Mouse (Mus musculus): Measurements from ENCODE around the gene Tnfrsf21. TPM values are rescaled to one million over a fixed set of nuclear protein-coding genes. Genes with fewer than 3 reads are reported as not detected.

The Tnfrsf21 gene
- polyA plus RNA-seq, 1 experiment: 17.9 TPM

DNA sequence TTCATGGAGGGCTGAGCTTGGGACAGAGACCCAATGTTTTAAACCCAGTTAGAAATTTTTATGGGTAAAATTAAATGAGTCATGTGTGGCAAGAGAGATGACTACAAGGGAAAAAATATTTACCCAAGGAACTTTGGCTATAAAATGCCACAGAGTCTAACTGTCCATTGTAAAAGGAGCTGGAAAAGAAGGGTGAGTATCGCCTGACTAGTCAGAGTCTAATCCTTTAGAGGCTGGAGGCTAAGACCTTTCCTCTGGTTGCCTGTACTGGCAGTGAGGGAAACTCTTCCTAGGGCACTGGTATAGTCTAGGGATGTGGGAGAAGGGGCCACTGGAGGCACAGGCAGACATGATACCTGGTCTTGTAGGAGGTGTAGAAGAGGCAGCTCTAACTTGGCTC is 36.4 kb downstream of the Tnfrsf21 start:
- no peaks in the 10 kb centered on the region for H3K36me3 ChIP-seq (ENCODE audit: control insufficient read depth, insufficient read depth, low read length)
- WGBS: 100% methylated on average over 1 of the region's 1 CpGs
- H3K27ac ChIP-seq (ENCODE audit: control insufficient read depth, insufficient read depth, low read length): no peak overlapping the region
- TF ChIP-seq POLR2A (IDR thresholded peaks at IDR 0.05; ENCODE audit: control insufficient read depth, extremely low read depth, insufficient read depth, low read length, poor library complexity) (no peak), CTCF (IDR thresholded peaks at IDR 0.05; ENCODE audit: borderline replicate concordance, control insufficient read depth, extremely low read depth, insufficient read depth, low read length, poor library complexity) (no peak)
- H3K4me3 ChIP-seq (ENCODE audit: control insufficient read depth, insufficient read depth, low read length): no peak overlapping the region
- DNase-seq: no peak
- H3K27me3 ChIP-seq (ENCODE audit: control insufficient read depth, insufficient read depth, low read length): no peaks in the 10 kb centered on the region
- H3K4me1 ChIP-seq (replicated peaks; ENCODE audit: control insufficient read depth, insufficient read depth, low read length): no peaks in the 10 kb centered on the region

DNA sequence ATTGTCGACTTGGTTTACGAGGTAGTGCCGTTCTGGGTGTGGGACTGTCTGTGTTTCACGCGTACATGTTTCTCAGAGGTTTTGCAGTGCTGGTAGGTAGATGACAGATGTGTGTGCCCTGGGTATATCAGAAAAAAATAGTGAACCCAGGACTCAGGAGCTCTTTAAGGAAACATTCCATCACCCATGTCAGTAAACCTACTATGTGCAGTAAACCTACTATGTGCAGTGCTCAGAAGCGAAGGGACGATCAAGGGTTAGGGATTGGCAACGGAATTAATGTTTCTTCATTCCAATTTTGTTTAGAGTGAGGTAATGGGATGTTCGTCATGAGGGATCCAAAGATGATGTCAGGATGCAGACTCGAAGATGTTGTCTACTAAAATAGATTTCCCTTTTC is 37.6 kb downstream of the Tnfrsf21 start:
- 95% methylated on average over 10 of the region's 10 CpGs for WGBS
- H3K27me3 ChIP-seq (ENCODE audit: control insufficient read depth, insufficient read depth, low read length): no peaks in the 10 kb centered on the region
- DNase-seq: no peak
- H3K4me3 ChIP-seq (ENCODE audit: control insufficient read depth, insufficient read depth, low read length): no peak overlapping the region
- H3K4me1 ChIP-seq (replicated peaks; ENCODE audit: control insufficient read depth, insufficient read depth, low read length): peaks cover 2% of the 10 kb centered on the region; the same call in 1 of the 2 replicates
- no peak for TF ChIP-seq POLR2A (IDR thresholded peaks at IDR 0.05; ENCODE audit: control insufficient read depth, extremely low read depth, insufficient read depth, low read length, poor library complexity)
- no peak for TF ChIP-seq CTCF (IDR thresholded peaks at IDR 0.05; ENCODE audit: borderline replicate concordance, control insufficient read depth, extremely low read depth, insufficient read depth, low read length, poor library complexity)
- H3K36me3 ChIP-seq (ENCODE audit: control insufficient read depth, insufficient read depth, low read length): no peaks in the 10 kb centered on the region
- no peak overlapping the region for H3K27ac ChIP-seq (ENCODE audit: control insufficient read depth, insufficient read depth, low read length)

DNA sequence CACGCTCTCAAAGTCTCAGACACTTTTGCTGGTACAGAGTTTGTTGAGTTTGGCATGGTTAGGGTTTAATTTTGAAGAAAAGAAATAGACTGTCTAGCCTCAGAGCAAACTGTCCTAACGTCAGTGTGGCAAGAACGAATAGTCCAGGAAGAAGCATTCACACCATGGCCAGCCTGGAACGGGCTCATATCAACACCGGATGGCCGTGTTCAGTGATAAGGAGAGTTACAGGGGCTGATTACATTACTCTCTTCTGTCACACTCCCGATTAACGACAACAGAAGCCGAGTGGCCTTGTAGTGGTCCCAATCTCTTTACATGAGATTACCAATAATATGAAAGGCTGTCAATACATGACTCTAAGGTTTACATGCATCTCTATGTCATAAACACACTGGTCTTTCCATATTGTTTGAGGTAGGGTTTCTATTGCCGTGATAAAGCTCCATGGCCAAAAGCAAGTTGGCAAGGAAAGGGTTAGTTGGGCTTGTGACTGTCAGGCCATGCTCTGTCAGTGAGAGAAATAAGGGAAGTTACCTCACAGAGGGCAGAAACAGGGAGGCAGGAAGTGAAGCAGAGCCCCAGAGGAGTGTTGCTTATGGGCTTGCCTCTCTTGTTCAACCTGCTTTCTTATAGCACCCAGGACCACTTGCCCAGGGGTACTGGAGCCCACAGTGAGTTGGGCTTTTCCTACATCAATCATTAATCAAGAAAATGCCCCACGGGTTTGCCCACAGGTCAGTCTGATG is 42.1 kb downstream of the Tnfrsf21 start:
- WGBS: 71% methylated on average over 11 of the region's 11 CpGs
- Histone ChIP-seq H3K36me3 (ENCODE audit: control insufficient read depth, insufficient read depth, low read length) (no peaks in the 10 kb centered on the region), H3K4me1 (replicated peaks; ENCODE audit: control insufficient read depth, insufficient read depth, low read length) (peaks cover 5% of the 10 kb centered on the region; the same call in 1 of the 2 replicates), H3K27ac (ENCODE audit: control insufficient read depth, insufficient read depth, low read length) (no peak overlapping the region), H3K27me3 (ENCODE audit: control insufficient read depth, insufficient read depth, low read length) (no peaks in the 10 kb centered on the region), H3K4me3 (ENCODE audit: control insufficient read depth, insufficient read depth, low read length) (no peak overlapping the region)
- DNase-seq: no peak
- no peak for TF ChIP-seq CTCF (IDR thresholded peaks at IDR 0.05; ENCODE audit: borderline replicate concordance, control insufficient read depth, extremely low read depth, insufficient read depth, low read length, poor library complexity)
- no peak for TF ChIP-seq POLR2A (IDR thresholded peaks at IDR 0.05; ENCODE audit: control insufficient read depth, extremely low read depth, insufficient read depth, low read length, poor library complexity)

GRCm38 (mm10) chr17:43064705-43065104 is 48.4 kb downstream of the Tnfrsf21 start:
- no peak overlapping the region for H3K27ac ChIP-seq (ENCODE audit: control insufficient read depth, insufficient read depth, low read length)
- TF ChIP-seq CTCF (IDR thresholded peaks at IDR 0.05; ENCODE audit: borderline replicate concordance, control insufficient read depth, extremely low read depth, insufficient read depth, low read length, poor library complexity) (no peak), POLR2A (IDR thresholded peaks at IDR 0.05; ENCODE audit: control insufficient read depth, extremely low read depth, insufficient read depth, low read length, poor library complexity) (no peak)
- WGBS: 98% methylated on average over 6 of the region's 6 CpGs
- DNase-seq: no peak
- 0 out of 2 replicates have a peak, but pooled peaks cover 3% of the 10 kb centered on the region for H3K4me1 ChIP-seq (replicated peaks; ENCODE audit: control insufficient read depth, insufficient read depth, low read length)
- H3K36me3 ChIP-seq (ENCODE audit: control insufficient read depth, insufficient read depth, low read length): no peaks in the 10 kb centered on the region
- no peaks in the 10 kb centered on the region for H3K27me3 ChIP-seq (ENCODE audit: control insufficient read depth, insufficient read depth, low read length)
- H3K4me3 ChIP-seq (ENCODE audit: control insufficient read depth, insufficient read depth, low read length): no peak overlapping the region

DNA sequence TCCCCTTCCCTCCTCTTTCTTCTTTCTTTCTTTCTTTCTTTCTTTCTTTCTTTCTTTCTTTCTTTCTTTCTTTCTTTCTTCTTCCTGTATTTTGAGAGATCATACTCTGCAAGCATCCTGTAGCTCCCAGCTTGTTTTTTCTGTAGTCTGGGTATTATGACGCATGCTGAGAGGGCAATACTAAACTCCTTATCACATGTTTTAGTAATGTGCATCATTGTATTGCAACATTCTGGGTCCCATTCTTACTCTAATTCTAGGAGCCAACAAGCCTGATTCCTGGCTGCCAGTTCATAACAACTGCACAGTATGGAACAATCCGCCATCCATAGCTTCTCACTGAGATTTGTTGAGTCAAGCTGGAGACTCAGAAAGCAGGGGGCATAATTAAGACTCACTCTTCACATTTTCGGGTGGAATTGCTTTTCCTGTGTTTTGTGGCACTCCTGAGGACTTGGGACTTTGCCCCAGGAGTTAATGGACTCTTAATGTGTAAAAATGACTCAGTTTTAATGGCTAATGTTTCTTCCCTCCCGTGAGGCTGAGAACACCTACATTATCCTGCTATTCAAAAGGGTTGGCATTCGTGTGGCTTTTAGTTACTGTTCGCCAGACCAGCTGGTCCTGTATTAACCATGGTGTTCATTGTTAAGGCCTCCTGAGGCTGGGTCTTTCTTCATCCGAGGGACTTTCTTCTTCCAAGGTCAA is 52.6 kb downstream of the Tnfrsf21 start:
- Histone ChIP-seq H3K4me1 (replicated peaks; ENCODE audit: control insufficient read depth, insufficient read depth, low read length) (no peaks in the 10 kb centered on the region), H3K36me3 (ENCODE audit: control insufficient read depth, insufficient read depth, low read length) (no peaks in the 10 kb centered on the region), H3K27ac (ENCODE audit: control insufficient read depth, insufficient read depth, low read length) (no peak overlapping the region), H3K27me3 (ENCODE audit: control insufficient read depth, insufficient read depth, low read length) (no peaks in the 10 kb centered on the region), H3K4me3 (ENCODE audit: control insufficient read depth, insufficient read depth, low read length) (no peak overlapping the region)
- TF ChIP-seq POLR2A (IDR thresholded peaks at IDR 0.05; ENCODE audit: control insufficient read depth, extremely low read depth, insufficient read depth, low read length, poor library complexity) (no peak), CTCF (IDR thresholded peaks at IDR 0.05; ENCODE audit: borderline replicate concordance, control insufficient read depth, extremely low read depth, insufficient read depth, low read length, poor library complexity) (no peak)
- DNase-seq: no peak
- WGBS: 95% methylated on average over 7 of the region's 7 CpGs

DNA sequence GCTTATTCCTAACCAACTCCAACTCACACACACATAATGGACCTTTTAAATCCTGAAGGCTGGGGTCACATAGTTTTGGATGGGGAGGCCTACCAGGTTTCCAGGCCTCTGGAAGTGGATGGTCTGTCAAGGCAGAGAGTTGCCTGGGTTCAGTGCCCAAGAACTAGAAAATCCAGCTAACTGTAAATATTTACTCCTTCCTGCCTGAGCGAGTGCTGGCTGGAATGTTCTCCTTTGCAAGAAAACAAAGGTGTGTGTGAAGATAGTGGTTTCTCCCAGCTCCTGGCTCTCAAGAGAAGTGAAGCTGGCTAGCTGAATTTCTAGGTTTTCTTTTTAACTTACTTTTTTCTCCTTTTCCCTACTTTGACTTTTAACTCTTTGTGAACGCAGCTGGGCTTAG is 54.6 kb downstream of the Tnfrsf21 start:
- H3K36me3 ChIP-seq (ENCODE audit: control insufficient read depth, insufficient read depth, low read length): no peaks in the 10 kb centered on the region
- TF ChIP-seq CTCF (IDR thresholded peaks at IDR 0.05; ENCODE audit: borderline replicate concordance, control insufficient read depth, extremely low read depth, insufficient read depth, low read length, poor library complexity) (no peak), POLR2A (IDR thresholded peaks at IDR 0.05; ENCODE audit: control insufficient read depth, extremely low read depth, insufficient read depth, low read length, poor library complexity) (no peak)
- H3K27ac ChIP-seq (ENCODE audit: control insufficient read depth, insufficient read depth, low read length): no peak overlapping the region
- no peak overlapping the region for H3K4me3 ChIP-seq (ENCODE audit: control insufficient read depth, insufficient read depth, low read length)
- H3K4me1 ChIP-seq (replicated peaks; ENCODE audit: control insufficient read depth, insufficient read depth, low read length): no peaks in the 10 kb centered on the region
- WGBS: 93% methylated on average over 2 of the region's 2 CpGs
- no peaks in the 10 kb centered on the region for H3K27me3 ChIP-seq (ENCODE audit: control insufficient read depth, insufficient read depth, low read length)
- DNase-seq: no peak
